Mouse (Mus musculus) forebrain, postnatal 0 days (tissue): ENCODE measurements around the gene Cpm. TPM values are rescaled to one million over a fixed set of nuclear protein-coding genes. Genes with fewer than 3 reads are reported as not detected.
"Not testable (repeated sequence)": the region's sequence is repeated elsewhere in the genome, so short reads cannot be mapped to it uniquely, and the experiment has no call there.

Experiments
- ATAC-seq: fragments of 200-750 bp; cut with Nextera tagmentation; 2 replicates; pipeline ENCODE4 v1.8.0; 2017; ENCODE audit warnings: mild to moderate bottlenecking, moderate library complexity
- DNase-seq: peaks from one replicate; pipeline ENCODE4 v3.0.0-alpha.2; 2015
- H3K27ac ChIP-seq: fragments of 300-500 bp; sonication (generic); 2 replicates; pipeline ENCODE4 v1.5.1; 2014; ENCODE audit warnings: low read depth, mild to moderate bottlenecking, antibody characterized with exemption, low read length, moderate library complexity, mixed read lengths
- H3K27me3 ChIP-seq: fragments of 300-500 bp; sonication (generic); 2 replicates; pipeline ENCODE4 v1.6.1; 2014; ENCODE audit warnings: mild to moderate bottlenecking, low read length, mixed read lengths; ENCODE audit not compliant: insufficient read depth
- H3K36me3 ChIP-seq: fragments of 300-500 bp; sonication (generic); 2 replicates; pipeline ENCODE4 v1.6.1; 2014; ENCODE audit warnings: mild to moderate bottlenecking, moderate library complexity; ENCODE audit not compliant: insufficient read depth
- H3K4me1 ChIP-seq: fragments of 300-500 bp; sonication (generic); 2 replicates; pipeline ENCODE4 v1.6.1; 2014; ENCODE audit warnings: antibody characterized with exemption; ENCODE audit not compliant: insufficient read depth
- H3K4me2 ChIP-seq: fragments of 300-500 bp; sonication (generic); 2 replicates; pipeline ENCODE4 v1.6.1; 2014; ENCODE audit warnings: low read depth, mild to moderate bottlenecking, moderate library complexity
- H3K4me3 ChIP-seq: fragments of 300-500 bp; sonication (generic); 2 replicates; pipeline ENCODE4 v1.5.1; 2014; ENCODE audit warnings: low read depth, low read length, mixed read lengths
- H3K9ac ChIP-seq: fragments of 300-500 bp; sonication (generic); 2 replicates; pipeline ENCODE4 v1.6.1; 2014; ENCODE audit warnings: mild to moderate bottlenecking
- H3K9me3 ChIP-seq: fragments of 300-500 bp; sonication (generic); 2 replicates; pipeline ENCODE4 v1.6.1; 2016; ENCODE audit warnings: low read length
- CTCF ChIP-seq: sonication (generic); IDR thresholded peaks from 2 replicates; pipeline ENCODE4 v1.5.1; 2016; ENCODE audit warnings: antibody characterized with exemption, control low read depth, low read depth
- WGBS: fragments of 180-500 bp; shearing (Covaris S2); extraction: QIAGEN DNeasy Blood & Tissue Kit; methylation state at CpG from one replicate; pipeline ENCODE4 v1.1.7; 2014; 5-methylcytosine and 5-hydroxymethylcytosine counted together
- polyA plus RNA-seq: library from polyadenylated mRNA; unstranded; fragments of >200 nt; fragmentation: Nextera tagmentation; extraction: Ambion mirVana; gene quantifications from 2 replicates; pipeline ENCODE4 v1.2.1, GENCODE M21; 2015
- total RNA-seq: library from RNA; depleted of rRNA; stranded (reverse); fragments of >200 nt; gene quantifications from 2 replicates; pipeline ENCODE4 v1.2.3, GENCODE M21; 2014

Cpm gene
- total and polyA plus RNA-seq, 2 experiments from 2014 or later: 3.4 to 7.5 TPM

- Histone ChIP-seq H3K9me3 (no peaks in the 10 kb centered on the region), H3K4me1 (no peaks in the 10 kb centered on the region), H3K4me2 (no peak overlapping the region), H3K9ac (no peak overlapping the region), H3K27me3 (no peaks in the 10 kb centered on the region), H3K36me3 (peaks cover 80% of the 10 kb centered on the region), H3K27ac (no peak overlapping the region), H3K4me3 (no peak overlapping the region)
- ATAC-seq: no peak
- TF ChIP-seq CTCF: no peak
- 82% methylated on average over 1 of the region's 1 CpGs for WGBS
- no peak for DNase-seq
Measured at GRCm38 (mm10) chr10:117700450-117700849, 71.2 kb downstream of the Cpm start.

GRCm38 (mm10) chr10:117701034-117701829 lies 71.9 kb downstream of the Cpm start:
- Histone ChIP-seq H3K36me3 (peaks cover 74% of the 10 kb centered on the region), H3K27ac (no peak overlapping the region), H3K4me3 (no peak overlapping the region), H3K4me1 (no peaks in the 10 kb centered on the region), H3K9me3 (no peaks in the 10 kb centered on the region), H3K4me2 (no peak overlapping the region), H3K9ac (no peak overlapping the region), H3K27me3 (no peaks in the 10 kb centered on the region)
- TF ChIP-seq CTCF: no peak
- ATAC-seq: no peak
- no peak for DNase-seq
- WGBS: 91% methylated on average over 6 of the region's 6 CpGs

- Histone ChIP-seq H3K4me1 (0 out of 2 replicates have a peak, but pooled peaks cover 4% of the 10 kb centered on the region), H3K9ac (no peak overlapping the region), H3K27ac (no peak overlapping the region), H3K9me3 (no peaks in the 10 kb centered on the region), H3K4me3 (no peak overlapping the region), H3K4me2 (no peak overlapping the region), H3K27me3 (no peaks in the 10 kb centered on the region), H3K36me3 (peaks cover 74% of the 10 kb centered on the region)
- ATAC-seq: no peak
- 96% methylated on average over 6 of the region's 6 CpGs for WGBS
- no peak for DNase-seq
- TF ChIP-seq CTCF: no peak
Measured at GRCm38 (mm10) chr10:117702024-117702833, 72.9 kb downstream of the Cpm start.

GRCm38 (mm10) chr10:117703506-117703905 lies 74.2 kb downstream of the Cpm start:
- Histone ChIP-seq H3K36me3 (peaks cover 68% of the 10 kb centered on the region), H3K4me1 (0 out of 2 replicates have a peak, but pooled peaks cover 4% of the 10 kb centered on the region), H3K9ac (no peak overlapping the region), H3K4me3 (no peak overlapping the region), H3K9me3 (no peaks in the 10 kb centered on the region), H3K27ac (no peak overlapping the region), H3K27me3 (no peaks in the 10 kb centered on the region), H3K4me2 (no peak overlapping the region)
- ATAC-seq (no peak), DNase-seq (no peak)
- WGBS: 94% methylated on average over 3 of the region's 3 CpGs
- TF ChIP-seq CTCF: no peak

GRCm38 (mm10) chr10:117704314-117704963 lies 75.1 kb downstream of the Cpm start:
- not testable (repeated sequence) for ATAC-seq, H3K27me3 ChIP-seq, H3K27ac ChIP-seq, H3K4me2 ChIP-seq, H3K9ac ChIP-seq, DNase-seq, H3K4me3 ChIP-seq, H3K9me3 ChIP-seq
- Histone ChIP-seq H3K36me3 (peaks cover 64% of the 10 kb centered on the region), H3K4me1 (peaks cover 11% of the 10 kb centered on the region)
- WGBS: 96% methylated on average over 6 of the region's 6 CpGs

- H3K9ac ChIP-seq: no peak overlapping the region
- no peak overlapping the region for H3K4me2 ChIP-seq
- peaks cover 11% of the 10 kb centered on the region for H3K4me1 ChIP-seq
- no peak for ATAC-seq
- no peaks in the 10 kb centered on the region for H3K9me3 ChIP-seq
- DNase-seq: no peak
- 93% methylated on average over 6 of the region's 6 CpGs for WGBS
- H3K36me3 ChIP-seq: peaks cover 59% of the 10 kb centered on the region
- H3K4me3 ChIP-seq: no peak overlapping the region
- no peaks in the 10 kb centered on the region for H3K27me3 ChIP-seq
- TF ChIP-seq CTCF: no peak
- H3K27ac ChIP-seq: no peak overlapping the region
Measured at GRCm38 (mm10) chr10:117704964-117705335, 75.7 kb downstream of the Cpm start.
